ENCODE assay signal across 31 mouse cellular contexts in the genomic region with DNA sequence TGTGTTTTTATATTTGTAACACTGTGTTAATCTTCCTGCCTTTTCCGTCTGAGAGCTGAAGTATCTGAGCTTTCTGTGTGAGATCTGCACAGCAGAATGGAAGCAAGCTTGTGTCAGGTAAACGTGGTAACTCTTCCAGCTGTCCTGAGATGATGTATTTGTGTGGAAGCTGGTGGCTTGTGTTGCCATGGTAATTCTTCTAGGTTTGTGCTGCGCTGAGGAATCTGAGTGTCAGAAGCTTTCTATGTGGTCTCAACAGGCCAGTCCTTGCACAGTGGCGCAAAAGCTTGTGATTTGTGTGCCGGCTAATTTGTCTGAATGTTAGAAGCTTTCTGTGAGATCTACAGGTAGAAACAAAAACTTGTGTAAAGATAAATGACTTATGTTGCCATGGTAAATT. TPM values are rescaled to one million over a fixed set of nuclear protein-coding genes. Genes with fewer than 3 reads are reported as not detected.
"Had no signal": no experiment of that assay in that cellular context is flagged by ENCODE, and none has a peak within 500 bp of the region (broad histone marks: within the 10 kb centered on the region; RNA-seq: fewer than 3 reads in every experiment).

No protein-coding gene starts in this region.

RNA-seq across cellular contexts. Expression of a gene that starts 43.8 kb away (rescaled TPM):
- total RNA-seq: gastrocnemius, adult 18-20 months; gastrocnemius, adult 8-10 months; gastrocnemius, postnatal 14 days; gastrocnemius, postnatal 36 days; heart, adult 2 months; heart, postnatal 14 days; heart, postnatal 36 days; hematopoietic stem cell, adult 5-6 weeks; layer of hippocampus, adult 2 months; layer of hippocampus, postnatal 10 days; layer of hippocampus, postnatal 25 days; left cerebral cortex, adult 2 months; left cerebral cortex, postnatal 14 days; left cerebral cortex, postnatal 4 days; liver, adult 2 months had no signal
- polyA plus RNA-seq: gonadal fat pad, adult 2 months; heart, adult 2 months; heart, embryonic 11.5 days; heart, embryonic 13.5 days; heart, embryonic 15.5 days; heart, postnatal 0 days; hindbrain, embryonic 11.5 days; hindbrain, embryonic 13.5 days; hindbrain, embryonic 15.5 days; intestine, embryonic 15.5 days; intestine, postnatal 0 days; kidney, embryonic 14.5 days; limb, embryonic 11.5 days; limb, embryonic 13.5 days; limb, embryonic 15.5 days; liver, adult 2 months; liver, embryonic 12.5 days had no signal

RNA-seq across cellular contexts. Expression of a gene that starts 50.4 kb away (rescaled TPM):
- total RNA-seq: gastrocnemius, adult 18-20 months; gastrocnemius, adult 8-10 months; gastrocnemius, postnatal 14 days; gastrocnemius, postnatal 36 days; heart, adult 2 months; heart, postnatal 14 days; heart, postnatal 36 days; hematopoietic stem cell, adult 5-6 weeks; layer of hippocampus, adult 2 months; layer of hippocampus, postnatal 25 days; left cerebral cortex, adult 2 months; left cerebral cortex, postnatal 14 days; left cerebral cortex, postnatal 4 days; liver, adult 2 months had no signal
- polyA plus RNA-seq: heart, embryonic 11.5 days; heart, postnatal 0 days; hindbrain, embryonic 11.5 days; hindbrain, embryonic 13.5 days; hindbrain, embryonic 15.5 days; inflammation-experienced regulatory T-cells, adult 6 months; limb, embryonic 13.5 days; limb, embryonic 15.5 days; liver, adult 2 months had no signal
